Mouse (Mus musculus) liver, adult 2 months (tissue): ENCODE measurements around the gene Psma7. TPM values are rescaled to one million over a fixed set of nuclear protein-coding genes. Genes with fewer than 3 reads are reported as not detected.

ENCODE experiments used
- DNase-seq: peaks from one replicate; pipeline ENCODE4 v3.0.0-alpha.2; 2011; ENCODE audit warnings: low read depth, low spot score; ENCODE audit errors: extremely low read depth
- H3K27ac ChIP-seq: fragments of 200-500 bp; replicated peaks from 2 replicates; pipeline ENCODE4 v1.5.1; 2012; ENCODE audit warnings: low read depth, mild to moderate bottlenecking, control low read depth, inconsistent platforms, low read length; ENCODE audit not compliant: insufficient read depth
- H3K27me3 ChIP-seq: fragments of 200-500 bp; 2 replicates; pipeline ENCODE4 v1.6.1; 2012; ENCODE audit warnings: mild to moderate bottlenecking, moderate library complexity, low read length, inconsistent platforms; ENCODE audit not compliant: control insufficient read depth, insufficient read depth
- H3K36me3 ChIP-seq: fragments of 200-500 bp; 2 replicates; pipeline ENCODE4 v1.6.1; 2012; ENCODE audit warnings: low read length, inconsistent platforms; ENCODE audit not compliant: control insufficient read depth, insufficient read depth
- H3K4me1 ChIP-seq: fragments of 200-500 bp; 2 replicates; pipeline ENCODE4 v1.6.1; 2011; ENCODE audit warnings: low read length; ENCODE audit not compliant: control insufficient read depth, insufficient read depth
- H3K4me3 ChIP-seq: fragments of 200-500 bp; 2 replicates; pipeline ENCODE4 v1.5.1; 2011; ENCODE audit warnings: low read depth, mild to moderate bottlenecking, control low read depth, low read length, moderate library complexity; ENCODE audit not compliant: insufficient read depth
- H3K79me2 ChIP-seq: fragments of 200-500 bp; 2 replicates; pipeline ENCODE4 v1.6.1; 2012; ENCODE audit warnings: inconsistent platforms, mild to moderate bottlenecking, low read length, moderate library complexity; ENCODE audit not compliant: control insufficient read depth, insufficient read depth
- H3K9ac ChIP-seq: fragments of 200-500 bp; 2 replicates; pipeline ENCODE4 v1.6.1; 2012; ENCODE audit warnings: low read depth, mild to moderate bottlenecking, control low read depth, inconsistent platforms, low read length
- CTCF ChIP-seq: fragments of 200-500 bp; IDR thresholded peaks from 2 replicates; pipeline ENCODE4 v1.5.1; 2011; ENCODE audit warnings: low read depth, low read length, control low read depth
- POLR2A ChIP-seq: fragments of 200-500 bp; IDR thresholded peaks from 2 replicates; pipeline ENCODE4 v1.6.1; 2011; ENCODE audit warnings: low read length, control low read depth; ENCODE audit not compliant: insufficient read depth; ENCODE audit errors: extremely low read depth
- WGBS: fragments of 180-500 bp; shearing (Covaris S2); methylation state at CpG from one replicate; pipeline ENCODE4 v1.1.7; 2018; 5-methylcytosine and 5-hydroxymethylcytosine counted together
- polyA plus RNA-seq: library from polyadenylated mRNA; depleted of rRNA; stranded (reverse); fragments of >200 nt; gene quantifications from 2 replicates; pipeline ENCODE4 v1.2.3, GENCODE M21; 2012
- total RNA-seq: library from RNA; depleted of rRNA; stranded (reverse); fragments of >200 nt; gene quantifications from 2 replicates; pipeline ENCODE4 v1.2.3, GENCODE M21; 2014

The Psma7 gene
- total and polyA plus RNA-seq, 2 experiments: 160 to 199 TPM

- no peaks in the 10 kb centered on the region for H3K27me3 ChIP-seq
- H3K36me3 ChIP-seq: no peaks in the 10 kb centered on the region
- DNase-seq: no peak
- TF ChIP-seq POLR2A (no peak), CTCF (no peak)
- no peak overlapping the region for H3K4me3 ChIP-seq
- WGBS: 96% methylated on average over 18 of the region's 18 CpGs
- H3K79me2 ChIP-seq: peaks cover 4% of the 10 kb centered on the region
- H3K4me1 ChIP-seq: peaks cover 3% of the 10 kb centered on the region; the same call in 1 of the 2 replicates
- no peak overlapping the region for H3K9ac ChIP-seq
- H3K27ac ChIP-seq: no peak overlapping the region
These were observed 5.9 kb upstream of the Psma7 start for GRCm38 (mm10) chr2:180047980-180048635.

GRCm38 (mm10) chr2:180047580-180047979 is 5.3 kb upstream of the Psma7 start:
- Histone ChIP-seq H3K9ac (no peak overlapping the region), H3K27me3 (no peaks in the 10 kb centered on the region), H3K36me3 (no peaks in the 10 kb centered on the region), H3K79me2 (peaks cover 9% of the 10 kb centered on the region), H3K27ac (no peak overlapping the region), H3K4me1 (peaks cover 3% of the 10 kb centered on the region; the same call in 1 of the 2 replicates), H3K4me3 (no peak overlapping the region)
- WGBS: 63% methylated on average over 3 of the region's 3 CpGs
- no peak for TF ChIP-seq CTCF
- TF ChIP-seq POLR2A: no peak
- no peak for DNase-seq

- WGBS: 33% methylated on average over 4 of the region's 4 CpGs
- TF ChIP-seq CTCF (peak; percentile 57), POLR2A (no peak)
These were observed 3.0 kb upstream of the Psma7 start for GRCm38 (mm10) chr2:180045283-180045682.

GRCm38 (mm10) chr2:180042858-180043515 is 754 bp upstream of the Psma7 start:
- Histone ChIP-seq H3K27ac (no peak overlapping the region; the same call in 1 of the 2 replicates), H3K4me1 (peaks cover 10% of the 10 kb centered on the region), H3K4me3 (peak overlapping the region; percentile 81), H3K79me2 (peaks cover 28% of the 10 kb centered on the region), H3K9ac (peak overlapping the region; percentile 97), H3K36me3 (peaks cover 10% of the 10 kb centered on the region), H3K27me3 (no peaks in the 10 kb centered on the region)
- no peak for TF ChIP-seq POLR2A
- no peak for TF ChIP-seq CTCF
- 1% methylated on average over 65 of the region's 66 CpGs for WGBS
- peak; percentile 26 for DNase-seq

More at GRCm38 (mm10) chr2:180045283-180045682, 3.0 kb upstream of the Psma7 start:
- H3K79me2 ChIP-seq: peaks cover 23% of the 10 kb centered on the region
- no peaks in the 10 kb centered on the region for H3K27me3 ChIP-seq
- H3K27ac ChIP-seq: no peak overlapping the region
- DNase-seq: peak; percentile 27
- no peak overlapping the region for H3K4me3 ChIP-seq
- peaks cover 10% of the 10 kb centered on the region for H3K4me1 ChIP-seq
- no peaks in the 10 kb centered on the region for H3K36me3 ChIP-seq
- H3K9ac ChIP-seq: no peak overlapping the region

- peaks cover 13% of the 10 kb centered on the region for H3K36me3 ChIP-seq
- H3K27ac ChIP-seq: peak overlapping the region; percentile 85
- peak overlapping the region; percentile 97 for H3K9ac ChIP-seq
- WGBS: 0% methylated on average over 66 of the region's 66 CpGs
- TF ChIP-seq CTCF (no peak), POLR2A (no peak)
- peak; percentile 68 for DNase-seq
- peaks cover 28% of the 10 kb centered on the region for H3K79me2 ChIP-seq
- H3K4me3 ChIP-seq: peak overlapping the region; percentile 81
- peaks cover 10% of the 10 kb centered on the region for H3K4me1 ChIP-seq
- no peaks in the 10 kb centered on the region for H3K27me3 ChIP-seq
These were observed 517 bp downstream of the Psma7 start for GRCm38 (mm10) chr2:180041577-180042255.
